Mouse (Mus musculus) layer of hippocampus, adult 9-10 months (tissue): Measurements from ENCODE around the gene 0610010K14Rik.
A peak's percentile ranks its signal among the peaks of the same experiment; 100 is the strongest.

ENCODE experiments used
- DNase-seq: peaks from one replicate; pipeline ENCODE4 v3.0.0; 2022; ENCODE audit warnings: low spot score

0610010K14Rik gene

GRCm38 (mm10) chr11:70214856-70215209 lies 22.9 kb downstream of the 0610010K14Rik start:
- DNase-seq, result no peak

DNA sequence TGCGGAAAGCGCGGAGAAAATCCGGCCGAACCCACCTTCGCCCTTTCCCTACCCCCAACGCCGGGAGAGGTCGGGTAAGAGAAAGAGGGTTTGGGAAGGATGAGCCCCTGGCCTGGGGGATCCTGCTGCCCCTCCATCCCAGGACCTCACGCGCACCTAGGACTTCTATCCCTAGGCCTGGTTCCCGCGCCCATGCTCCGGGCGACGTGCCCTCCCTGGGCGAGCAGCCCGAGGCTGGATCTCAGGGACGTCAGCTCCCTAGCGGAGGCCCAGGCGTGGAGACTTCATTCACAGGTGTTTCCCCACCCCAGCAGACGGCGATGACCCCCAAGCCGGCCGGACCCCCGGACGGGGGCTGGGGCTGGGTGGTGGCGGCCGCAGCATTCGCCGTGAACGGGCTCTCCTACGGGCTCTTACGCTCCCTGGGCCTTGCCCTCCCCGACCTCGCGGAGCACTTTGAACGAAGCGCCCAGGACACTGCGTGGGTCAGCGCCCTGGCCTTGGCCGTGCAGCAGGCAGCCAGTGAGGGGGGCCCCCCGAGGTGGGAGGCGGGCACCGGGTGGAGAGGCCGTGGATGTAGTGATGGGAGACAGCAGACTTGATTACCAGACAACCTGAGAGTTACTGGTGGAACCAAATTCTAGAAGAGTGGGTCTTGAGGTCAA lies 23.4 kb downstream of the 0610010K14Rik start:
- DNase-seq, result no peak

DNA sequence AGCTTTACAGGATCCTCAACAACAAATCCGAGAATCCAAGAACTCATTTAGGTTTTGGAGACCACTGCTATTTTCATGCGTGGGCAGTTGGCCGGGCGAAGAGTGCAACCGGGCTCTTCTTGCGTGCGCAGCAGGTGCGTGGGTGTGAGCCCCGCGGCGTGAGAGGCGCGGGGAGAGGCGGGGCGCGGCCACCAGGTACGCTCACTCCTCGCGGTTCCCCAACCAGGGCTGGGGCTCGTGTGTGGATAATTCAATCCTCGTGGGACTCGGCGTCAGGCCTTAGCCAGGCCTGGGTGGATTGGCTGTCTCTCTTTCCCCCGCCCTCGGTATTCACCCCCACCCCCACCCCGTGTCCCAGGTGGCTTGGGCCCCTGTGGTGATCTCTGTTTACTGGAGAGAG lies 24.0 kb downstream of the 0610010K14Rik start:
- DNase-seq, result no peak

DNA sequence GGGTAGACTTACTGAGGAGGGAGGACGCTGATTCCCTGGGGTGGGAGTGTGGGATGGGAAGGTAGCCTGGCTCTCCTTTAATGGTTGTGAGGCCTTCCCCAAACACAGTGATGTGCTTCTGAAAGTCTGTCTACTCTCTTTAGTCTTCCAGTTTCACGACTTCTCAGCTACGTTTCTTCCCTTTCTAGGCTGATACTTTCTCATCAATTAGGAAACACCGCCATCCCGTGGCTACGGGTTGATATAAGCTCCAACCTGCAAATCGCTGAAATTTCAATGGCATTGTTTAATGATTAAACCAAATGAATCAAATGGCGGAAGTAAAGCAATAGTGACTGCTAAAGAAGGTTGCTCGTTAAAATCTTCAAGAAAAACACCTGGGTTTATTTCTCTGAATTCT lies 24.8 kb downstream of the 0610010K14Rik start:
- DNase-seq, result peak; percentile 82

GRCm38 (mm10) chr11:70212423-70212822 lies 25.3 kb downstream of the 0610010K14Rik start, which contains the start of gene Slc16a11:
Gene Slc16a11 (plus strand): TSS chr11:70212752.
- no peak for DNase-seq

- DNase-seq, result no peak
Observed at GRCm38 (mm10) chr11:70211972-70212371, 25.7 kb downstream of the 0610010K14Rik start.

GRCm38 (mm10) chr11:70210681-70211080 lies 27.0 kb downstream of the 0610010K14Rik start:
- no peak for DNase-seq

- DNase-seq, result no peak
Observed at GRCm38 (mm10) chr11:70208778-70209388, 28.8 kb downstream of the 0610010K14Rik start.

GRCm38 (mm10) chr11:70207283-70207682 lies 30.4 kb downstream of the 0610010K14Rik start:
- no peak for DNase-seq

- DNase-seq, result no peak
Observed at GRCm38 (mm10) chr11:70206801-70207200, 30.9 kb downstream of the 0610010K14Rik start.

DNA sequence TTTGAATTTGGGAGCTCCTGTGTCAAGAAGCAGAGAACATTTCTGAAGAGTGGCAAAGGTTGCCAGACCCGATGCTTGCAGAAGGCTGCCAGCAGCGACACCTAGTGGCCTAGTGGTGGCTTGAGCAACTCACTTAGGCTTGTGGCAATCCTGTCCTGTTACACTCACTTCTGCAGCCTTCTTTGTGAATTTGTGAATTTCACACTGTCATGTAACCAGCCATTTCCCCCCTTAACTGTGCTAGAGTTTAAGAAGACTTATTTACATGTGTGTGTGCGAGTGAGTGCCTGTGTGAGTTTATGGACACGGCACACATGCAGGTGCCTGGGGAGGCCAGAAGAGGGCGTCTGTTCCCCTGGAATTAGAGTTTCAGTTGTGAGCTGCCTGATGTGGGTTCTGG lies 36.0 kb downstream of the 0610010K14Rik start:
- DNase-seq, result no peak

DNA sequence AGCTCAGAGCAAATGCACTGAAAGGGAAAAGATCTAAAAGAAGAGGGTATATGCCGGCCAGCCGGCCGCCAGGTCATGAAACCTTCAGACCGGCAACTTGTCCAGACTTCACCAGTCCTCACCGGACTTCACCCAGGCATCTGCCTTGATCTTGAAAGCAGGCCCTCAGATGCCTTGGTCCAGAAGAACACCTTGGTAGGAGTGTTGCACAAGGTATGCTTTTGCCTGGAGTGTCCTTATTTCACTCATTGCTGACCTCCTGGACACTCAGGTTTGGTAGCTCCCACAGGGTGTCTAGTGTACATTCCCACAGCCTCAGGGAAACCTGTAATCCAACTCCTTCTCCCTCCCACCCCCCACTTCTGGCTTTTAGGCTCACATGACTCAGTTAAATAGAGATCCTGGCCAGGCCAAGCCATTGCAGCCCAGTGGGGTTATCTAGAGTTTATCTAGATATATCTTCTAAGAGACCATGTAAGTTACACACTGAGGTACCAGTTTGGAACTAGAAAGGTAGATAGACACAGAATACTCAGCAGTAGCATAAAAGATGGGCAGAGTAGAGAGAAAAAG lies 37.6 kb downstream of the 0610010K14Rik start:
- no peak for DNase-seq

GRCm38 (mm10) chr11:70199107-70199506 lies 38.6 kb downstream of the 0610010K14Rik start:
- no peak for DNase-seq

- DNase-seq, result no peak
Observed at GRCm38 (mm10) chr11:70198332-70198731, 39.4 kb downstream of the 0610010K14Rik start.

DNA sequence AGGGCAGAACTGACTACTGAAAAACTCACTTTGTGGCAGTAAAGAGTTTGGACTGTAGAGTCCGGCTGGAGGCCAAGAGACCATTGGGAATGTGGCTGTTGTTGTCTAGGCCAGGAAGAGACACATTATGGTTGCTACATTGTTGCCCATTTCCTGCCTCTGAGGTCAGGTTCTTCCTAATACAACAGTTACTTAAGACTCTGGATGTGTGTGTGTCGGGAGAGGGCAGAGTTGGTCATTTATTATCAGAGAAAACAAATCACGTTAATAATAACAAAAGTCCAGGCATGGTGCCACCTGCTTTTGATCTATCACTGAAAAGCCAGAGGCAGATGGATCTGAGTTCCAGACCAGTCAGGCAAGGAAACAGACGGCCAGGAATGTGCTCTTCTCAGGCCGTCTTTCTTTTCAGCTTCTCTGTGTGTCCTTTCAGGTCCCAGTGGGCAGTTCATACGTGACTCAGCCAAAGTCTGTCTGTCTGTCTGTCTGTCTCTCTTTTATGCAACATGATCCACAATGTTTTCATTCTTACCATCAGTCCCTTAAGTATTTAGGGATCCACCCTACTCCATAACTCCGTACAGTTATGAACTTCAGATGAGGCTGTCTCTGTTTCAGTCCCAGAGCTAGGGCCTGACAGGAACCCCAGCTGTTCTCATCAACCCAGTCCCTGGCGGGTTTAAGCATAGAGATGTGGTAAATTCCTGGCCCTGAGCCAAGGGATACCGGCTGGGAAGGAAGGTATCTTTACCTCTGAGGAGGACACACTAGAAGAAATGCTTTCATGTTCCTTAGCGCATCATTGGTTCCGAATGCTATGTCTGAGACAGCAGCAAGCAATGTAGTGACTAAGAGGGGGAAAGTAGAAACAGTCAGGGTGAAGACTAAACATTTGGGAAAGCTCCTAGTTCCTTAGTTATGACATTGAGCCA lies 44.1 kb downstream of the 0610010K14Rik start:
- DNase-seq, result no peak

- no peak for DNase-seq
Observed at GRCm38 (mm10) chr11:70192157-70192556, 45.6 kb downstream of the 0610010K14Rik start.

- no peak for DNase-seq
Observed at GRCm38 (mm10) chr11:70191188-70191587, 46.5 kb downstream of the 0610010K14Rik start.

GRCm38 (mm10) chr11:70189319-70190134 lies 48.2 kb downstream of the 0610010K14Rik start:
- DNase-seq, result no peak
